Mouse (Mus musculus): ENCODE measurements around the gene Bid. TPM values are rescaled to one million over a fixed set of nuclear protein-coding genes. Genes with fewer than 3 reads are reported as not detected.

The Bid gene
- polyA plus RNA-seq, 1 experiment, result 18.8 TPM

Other genes with a start within 250 kb of the Bid start
- gene Slc25a18, start 143.3 kb downstream of the Bid start, polyA plus RNA-seq (2012; rRNA removed), result 0.06 TPM in 1 of 2 replicates, not detected in the other
- gene Atp6v1e1, start 94.1 kb downstream of the Bid start, polyA plus RNA-seq (2012; rRNA removed), result 152 and 157 TPM in 2 replicates
- 14.0 and 18.9 TPM in 2 replicates for gene Bcl2l13, start 80.6 kb downstream of the Bid start, polyA plus RNA-seq (2012; rRNA removed)
- gene Mical3, start 214.1 kb upstream of the Bid start, polyA plus RNA-seq (2012; rRNA removed), result 34.0 and 63.0 TPM in 2 replicates